ENCODE assay signal across 8 mouse cellular contexts in the genomic region with DNA sequence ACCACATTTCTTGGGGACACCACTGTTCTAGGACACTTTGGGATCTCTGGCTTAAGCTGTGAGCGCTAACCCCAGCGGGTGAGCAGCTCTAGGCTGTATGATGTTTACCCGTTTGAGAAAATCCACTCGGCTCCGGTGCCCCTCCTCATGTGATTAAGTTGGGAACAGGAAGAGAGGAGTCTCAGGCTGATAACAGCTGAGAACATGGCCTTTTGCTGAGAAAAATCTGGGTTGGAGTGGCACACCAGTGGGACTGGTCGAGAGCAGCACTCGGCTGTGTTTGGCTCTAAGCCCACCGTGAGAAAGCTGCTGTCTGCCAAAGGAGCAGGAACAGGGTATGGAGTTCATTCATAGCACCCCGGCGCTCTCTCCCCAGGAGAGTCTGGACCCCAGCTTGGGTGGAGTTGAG. TPM values are rescaled to one million over a fixed set of nuclear protein-coding genes. Genes with fewer than 3 reads are reported as not detected.
DNase-seq lines count a peak whose midpoint lies in the region; ATAC-seq and TF ChIP-seq lines count a peak whose summit lies in the region.

No protein-coding gene starts in this region.

- peaks cover 37% of the 10 kb centered on the region for H3K4me1 ChIP-seq in forebrain, embryonic 16.5 days (replicated peaks; ENCODE audit: control insufficient read depth, insufficient read depth, low read length)
- H3K4me1 ChIP-seq in limb, embryonic 14.5 days (ENCODE audit: control insufficient read depth, insufficient read depth, low read length) = peaks cover 19% of the 10 kb centered on the region
- H3K4me1 ChIP-seq in small intestine, adult 2 months (ENCODE audit: control insufficient read depth, insufficient read depth, insufficient read length, low read length) = peaks cover 12% of the 10 kb centered on the region

- H3K27me3 ChIP-seq in forebrain, embryonic 16.5 days (replicated peaks; ENCODE audit: control insufficient read depth, insufficient read depth, low read length) = peaks cover 23% of the 10 kb centered on the region
- H3K27me3 ChIP-seq in limb, embryonic 14.5 days (ENCODE audit: control insufficient read depth, insufficient read depth, low read length) = peaks cover 25% of the 10 kb centered on the region
- peaks cover 17% of the 10 kb centered on the region for H3K27me3 ChIP-seq in small intestine, adult 2 months (ENCODE audit: control insufficient read depth, insufficient read depth, low read length)

- peak overlapping the region; percentile 88 for H3K4me3 ChIP-seq in forebrain, embryonic 16.5 days (replicated peaks; ENCODE audit: low read length)
- peak overlapping the region; percentile 83 for H3K4me3 ChIP-seq in limb, embryonic 14.5 days (replicated peaks; ENCODE audit: low read length)
- 0 out of 2 replicates have a peak overlapping the region, but pooled peaks have one; percentile 0 for H3K4me3 ChIP-seq in small intestine, adult 2 months (ENCODE audit: low read depth, low read length)

- H3K9me3 ChIP-seq in forebrain, embryonic 16.5 days (ENCODE audit: control insufficient read depth, low read length) = no peaks in the 10 kb centered on the region
- no peaks in the 10 kb centered on the region for H3K9me3 ChIP-seq in limb, embryonic 14.5 days (ENCODE audit: control insufficient read depth, low read length)

- no peak for ATAC-seq in forebrain, embryonic 16.5 days
- no peak for ATAC-seq in limb, embryonic 14.5 days (ENCODE audit: low FRiP score, low read depth)

- H3K36me3 ChIP-seq in forebrain, embryonic 16.5 days (ENCODE audit: control insufficient read depth, insufficient read depth) = no peaks in the 10 kb centered on the region
- no peaks in the 10 kb centered on the region for H3K36me3 ChIP-seq in limb, embryonic 14.5 days (ENCODE audit: control insufficient read depth, insufficient read depth, low read length)
- H3K36me3 ChIP-seq in small intestine, adult 2 months (ENCODE audit: control insufficient read depth, insufficient read depth, low read length) = no peaks in the 10 kb centered on the region

- H3K4me2 ChIP-seq in forebrain, embryonic 16.5 days (ENCODE audit: low read length) = peak overlapping the region; percentile 68
- H3K4me2 ChIP-seq in limb, embryonic 14.5 days (replicated peaks; ENCODE audit: low read depth, low read length, severe bottlenecking) = peak overlapping the region; percentile 99; the same call in 1 of the 2 replicates

- H3K9ac ChIP-seq in forebrain, embryonic 16.5 days (replicated peaks; ENCODE audit: low read depth, low read length) = peak overlapping the region; percentile 82
- H3K9ac ChIP-seq in limb, embryonic 14.5 days (ENCODE audit: low read depth, low read length, severe bottlenecking) = no peak overlapping the region

- no peak overlapping the region for H3K27ac ChIP-seq in forebrain, embryonic 16.5 days (ENCODE audit: low read length)
- H3K27ac ChIP-seq in limb, embryonic 14.5 days (replicated peaks; ENCODE audit: low read depth, low read length) = no peak overlapping the region
- no peak overlapping the region for H3K27ac ChIP-seq in small intestine, adult 2 months (ENCODE audit: insufficient read depth, low read depth, low read length)

- DNase-seq in embryo, embryonic 10.5 days (ENCODE audit: low spot score) = peak; percentile 22
- DNase-seq in embryo, embryonic 9.5 days (ENCODE audit: extremely low spot score) = no peak
- DNase-seq in MN1 (ENCODE audit: low spot score) = peak; percentile 36
- no peak for DNase-seq in limb, embryonic 14.5 days (ENCODE audit: low spot score)
- DNase-seq in ovary, postnatal 14 days (ENCODE audit: low spot score) = no peak
- no peak for DNase-seq in spleen, postnatal 4 days (ENCODE audit: low spot score in 2 of 2)

- WGBS in forebrain, embryonic 16.5 days = 5% methylated on average over 10 of the region's 10 CpGs
- 11% methylated on average over 10 of the region's 10 CpGs for WGBS in limb, embryonic 14.5 days
- WGBS in small intestine, adult 2 months = 26% methylated on average over 10 of the region's 10 CpGs

- TF ChIP-seq POLR2A in limb, embryonic 14.5 days (IDR thresholded peaks at IDR 0.05; ENCODE audit: borderline replicate concordance, extremely low read depth, insufficient read depth, insufficient read length) = no peak
- no peak for TF ChIP-seq POLR2A in small intestine, adult 2 months (IDR thresholded peaks at IDR 0.05; ENCODE audit: low read depth, low read length)

- TF ChIP-seq CTCF in small intestine, adult 2 months (IDR thresholded peaks at IDR 0.05; ENCODE audit: extremely low read depth, insufficient read length, insufficient replicate concordance, low read depth, low read length) = no peak

RNA-seq across cellular contexts. Expression of a gene that starts 3.2 kb away (rescaled TPM):
- polyA plus RNA-seq in forebrain, embryonic 16.5 days (2015; fragmentation: Nextera tagmentation; extraction: Ambion mirVana) = 5.7 and 6.5 TPM in 2 replicates
- polyA plus RNA-seq in limb, embryonic 14.5 days (2012; rRNA removed) = 14.1 and 16.5 TPM in 2 replicates
- polyA plus RNA-seq in limb, embryonic 14.5 days (2014; fragmentation: Nextera tagmentation; extraction: Ambion mirVana) = 1.5 and 1.8 TPM in 2 replicates
- polyA plus RNA-seq in small intestine, adult 2 months (2012; rRNA removed) = 11.8 and 24.6 TPM in 2 replicates

RNA-seq across cellular contexts. Expression of a gene that starts 23.0 kb away (rescaled TPM):
- polyA plus RNA-seq in forebrain, embryonic 16.5 days (2015; fragmentation: Nextera tagmentation; extraction: Ambion mirVana) = 5.4 and 6.1 TPM in 2 replicates
- 59.5 and 73.9 TPM in 2 replicates for polyA plus RNA-seq in limb, embryonic 14.5 days (2012; rRNA removed)
- 56.6 and 65.3 TPM in 2 replicates for polyA plus RNA-seq in limb, embryonic 14.5 days (2014; fragmentation: Nextera tagmentation; extraction: Ambion mirVana)
- polyA plus RNA-seq in small intestine, adult 2 months (2012; rRNA removed) = 3.8 and 4.0 TPM in 2 replicates

RNA-seq across cellular contexts. Expression of a gene that starts 41.6 kb away (rescaled TPM):
- 45.2 and 50.4 TPM in 2 replicates for polyA plus RNA-seq in forebrain, embryonic 16.5 days (2015; fragmentation: Nextera tagmentation; extraction: Ambion mirVana)
- polyA plus RNA-seq in limb, embryonic 14.5 days (2012; rRNA removed) = 100 and 112 TPM in 2 replicates
- 58.1 and 72.7 TPM in 2 replicates for polyA plus RNA-seq in limb, embryonic 14.5 days (2014; fragmentation: Nextera tagmentation; extraction: Ambion mirVana)
- 17.6 and 25.7 TPM in 2 replicates for polyA plus RNA-seq in small intestine, adult 2 months (2012; rRNA removed)

Comparison
In these comparisons a context has a peak if more than half of its experiments do, and no peak if none do; other contexts are left out.
1. DNase-seq: peak in embryo, embryonic 10.5 days (single experiment) and MN1 (single experiment); none in embryo, embryonic 9.5 days (single experiment), limb, embryonic 14.5 days (single experiment), ovary, postnatal 14 days (single experiment) and spleen, postnatal 4 days (0 of 2).
2. H3K4me3 ChIP-seq: peak in every context shown above with its lines; median percentile 88 in forebrain, embryonic 16.5 days; 83 in limb, embryonic 14.5 days; 0 in small intestine, adult 2 months.